Mouse (Mus musculus) limb, embryonic 15.5 days (tissue): ENCODE data around the gene Dclre1b. TPM values are rescaled to one million over a fixed set of nuclear protein-coding genes. Genes with fewer than 3 reads are reported as not detected.

ENCODE experiments used
- ATAC-seq: fragments of 200-750 bp; cut with Nextera tagmentation; 2 replicates; pipeline ENCODE4 v1.8.0; 2017; ENCODE audit warnings: low read depth, moderate TSS enrichment; ENCODE audit not compliant: insufficient number of reproducible peaks, low FRiP score, low TSS enrichment
- H3K27ac ChIP-seq: fragments of 300-500 bp; sonication (generic); 2 replicates; pipeline ENCODE4 v1.5.1; 2015; ENCODE audit warnings: moderate library complexity, mild to moderate bottlenecking, inconsistent platforms
- H3K27me3 ChIP-seq: fragments of 300-500 bp; sonication (generic); 2 replicates; pipeline ENCODE4 v1.6.1; 2015; ENCODE audit warnings: inconsistent platforms
- H3K36me3 ChIP-seq: fragments of 300-500 bp; sonication (generic); 2 replicates; pipeline ENCODE4 v1.6.1; 2015; ENCODE audit warnings: inconsistent platforms
- H3K4me1 ChIP-seq: fragments of 300-500 bp; sonication (generic); 2 replicates; pipeline ENCODE4 v1.6.1; 2015; ENCODE audit warnings: inconsistent platforms
- H3K4me2 ChIP-seq: fragments of 300-500 bp; sonication (generic); 2 replicates; pipeline ENCODE4 v1.6.1; 2015; ENCODE audit warnings: mild to moderate bottlenecking, inconsistent platforms
- H3K4me3 ChIP-seq: fragments of 300-500 bp; sonication (generic); 2 replicates; pipeline ENCODE4 v1.5.1; 2015; ENCODE audit warnings: mild to moderate bottlenecking, inconsistent platforms
- H3K9ac ChIP-seq: fragments of 300-500 bp; sonication (generic); 2 replicates; pipeline ENCODE4 v1.6.1; 2015; ENCODE audit warnings: inconsistent platforms
- H3K9me3 ChIP-seq: fragments of 300-500 bp; sonication (generic); 2 replicates; pipeline ENCODE4 v1.6.1; 2016; ENCODE audit warnings: inconsistent platforms
- WGBS: fragments of 180-500 bp; shearing (Covaris S2); methylation state at CpG from one replicate; pipeline ENCODE4 v1.1.7; 2015; 5-methylcytosine and 5-hydroxymethylcytosine counted together
- polyA plus RNA-seq: library from polyadenylated mRNA; unstranded; fragments of >200 nt; fragmentation: Nextera tagmentation; extraction: Ambion mirVana; gene quantifications from 2 replicates; pipeline ENCODE4 v1.2.1, GENCODE M21; 2015

Gene Dclre1b
- polyA plus RNA-seq, 1 experiment from 2014 or later = 23.2 TPM

DNA sequence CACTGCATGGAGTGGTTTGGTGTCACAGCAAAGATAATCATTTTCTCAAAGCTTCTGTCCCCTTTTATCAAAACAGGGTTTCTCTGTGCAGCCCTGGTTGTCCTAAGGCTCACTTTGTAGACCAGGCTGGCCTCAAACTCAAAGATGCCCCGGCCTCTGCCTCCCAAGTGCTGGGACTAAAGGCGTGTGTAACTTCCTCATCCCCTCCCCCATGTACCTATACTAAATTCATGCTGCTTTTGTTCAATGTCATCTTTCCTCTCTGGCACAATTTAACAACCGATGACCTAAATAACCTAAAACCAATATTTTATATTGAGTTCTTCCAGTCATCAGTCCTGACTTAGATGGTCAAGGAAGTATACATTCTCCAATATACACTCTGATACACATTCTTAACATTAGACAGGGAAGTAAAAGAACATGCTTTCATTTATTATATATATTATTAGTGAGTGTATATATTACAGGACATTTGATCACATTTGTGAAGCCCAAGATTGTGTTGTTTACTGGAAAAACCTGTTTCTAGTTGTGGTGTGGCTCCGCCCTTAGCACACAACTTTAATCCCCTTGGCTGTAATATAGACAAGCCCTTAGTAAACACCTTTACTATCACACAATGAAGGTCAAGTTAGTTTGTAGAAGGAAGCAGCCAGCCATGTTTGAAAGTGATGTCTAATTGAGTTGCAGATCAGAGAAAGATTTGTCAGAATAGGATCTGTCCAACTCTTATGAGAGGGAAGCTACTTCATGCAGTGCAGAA, 26.2 kb downstream of the Dclre1b start:
- no peak overlapping the region for H3K27ac ChIP-seq
- H3K4me3 ChIP-seq = no peak overlapping the region
- no peak overlapping the region for H3K9ac ChIP-seq
- 83% methylated on average over 4 of the region's 4 CpGs for WGBS
- ATAC-seq = no peak
- H3K4me2 ChIP-seq = no peak overlapping the region
- H3K4me1 ChIP-seq = peaks cover 8% of the 10 kb centered on the region; the same call in 1 of the 2 replicates
- H3K36me3 ChIP-seq = peaks cover 1% of the 10 kb centered on the region; the same call in 1 of the 2 replicates
- H3K9me3 ChIP-seq = no peaks in the 10 kb centered on the region
- H3K27me3 ChIP-seq = no peaks in the 10 kb centered on the region

DNA sequence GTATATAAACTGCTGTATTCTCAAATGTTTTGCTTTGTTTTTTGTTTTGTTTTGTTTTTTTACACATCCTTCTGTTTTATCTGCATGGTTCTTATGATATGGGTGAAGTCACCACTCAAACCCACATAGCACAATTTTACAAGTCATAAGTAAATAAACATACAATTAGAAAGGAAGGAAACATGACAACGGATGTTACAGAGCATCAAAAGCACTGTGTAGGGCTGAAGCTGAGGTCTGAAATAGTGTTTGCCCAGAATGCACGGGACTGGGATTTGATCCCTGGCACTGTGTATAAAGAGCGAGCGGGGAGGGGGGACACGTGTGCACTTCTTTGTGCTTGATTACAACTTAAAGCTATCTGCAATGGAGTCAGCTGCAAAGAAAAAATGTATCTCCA, 28.5 kb downstream of the Dclre1b start:
- Histone ChIP-seq H3K4me1 (peaks cover 2% of the 10 kb centered on the region; the same call in 1 of the 2 replicates), H3K27me3 (no peaks in the 10 kb centered on the region), H3K4me2 (no peak overlapping the region), H3K9me3 (no peaks in the 10 kb centered on the region), H3K4me3 (no peak overlapping the region), H3K27ac (no peak overlapping the region), H3K9ac (no peak overlapping the region), H3K36me3 (peaks cover 15% of the 10 kb centered on the region; the same call in 1 of the 2 replicates)
- ATAC-seq = no peak
- WGBS = 83% methylated on average over 5 of the region's 5 CpGs

DNA sequence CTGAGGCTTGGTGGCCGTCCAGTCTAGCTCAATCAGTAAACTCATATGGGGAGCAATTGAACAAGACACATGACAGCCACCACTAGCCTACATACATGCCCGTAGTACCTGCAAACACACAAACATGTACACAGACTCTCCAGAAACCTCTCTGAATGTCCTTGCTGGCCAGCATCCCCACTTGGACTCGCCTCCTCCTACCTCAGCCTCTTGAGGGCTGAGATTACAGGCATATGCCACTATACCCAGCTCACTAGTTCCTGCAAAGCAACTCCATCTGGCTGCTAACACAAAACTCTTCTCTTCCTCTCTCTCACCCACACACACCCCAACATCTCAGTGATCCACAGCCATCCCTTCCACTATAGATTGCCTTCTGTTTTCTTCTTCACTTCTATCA, 29.0 kb downstream of the Dclre1b start:
- H3K27me3 ChIP-seq = no peaks in the 10 kb centered on the region
- H3K27ac ChIP-seq = no peak overlapping the region
- peaks cover 17% of the 10 kb centered on the region; the same call in 1 of the 2 replicates for H3K36me3 ChIP-seq
- H3K4me1 ChIP-seq = peaks cover 2% of the 10 kb centered on the region; the same call in 1 of the 2 replicates
- ATAC-seq = no peak
- H3K4me3 ChIP-seq = no peak overlapping the region
- H3K9ac ChIP-seq = no peak overlapping the region
- WGBS = 97% methylated on average over 3 of the region's 3 CpGs
- no peak overlapping the region for H3K4me2 ChIP-seq
- H3K9me3 ChIP-seq = no peaks in the 10 kb centered on the region

DNA sequence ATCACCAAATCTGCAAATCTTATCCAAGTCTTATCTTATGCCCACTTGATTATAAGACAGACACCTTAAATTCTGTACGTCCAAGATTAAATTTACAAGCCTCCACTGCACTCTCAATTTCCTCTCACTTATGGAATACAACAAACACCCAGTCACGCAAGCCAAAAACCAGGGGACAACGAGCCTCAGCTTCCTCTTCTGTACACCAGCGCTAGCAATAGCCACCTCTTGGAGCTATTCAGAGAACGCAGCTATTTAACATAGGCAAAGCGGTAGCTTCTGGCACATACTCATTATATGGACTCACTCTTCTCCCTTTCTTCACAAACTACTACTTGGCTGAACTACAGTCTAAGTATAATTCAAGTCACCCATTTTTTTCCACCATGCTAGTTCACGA, 30.1 kb downstream of the Dclre1b start:
- no peak overlapping the region for H3K9ac ChIP-seq
- H3K36me3 ChIP-seq = peaks cover 17% of the 10 kb centered on the region; the same call in 1 of the 2 replicates
- no peak overlapping the region for H3K4me3 ChIP-seq
- H3K4me1 ChIP-seq = peaks cover 5% of the 10 kb centered on the region; the same call in 1 of the 2 replicates
- ATAC-seq = no peak
- no peaks in the 10 kb centered on the region for H3K9me3 ChIP-seq
- no peaks in the 10 kb centered on the region for H3K27me3 ChIP-seq
- H3K27ac ChIP-seq = no peak overlapping the region
- no peak overlapping the region for H3K4me2 ChIP-seq
- WGBS = 78% methylated on average over 7 of the region's 7 CpGs

DNA sequence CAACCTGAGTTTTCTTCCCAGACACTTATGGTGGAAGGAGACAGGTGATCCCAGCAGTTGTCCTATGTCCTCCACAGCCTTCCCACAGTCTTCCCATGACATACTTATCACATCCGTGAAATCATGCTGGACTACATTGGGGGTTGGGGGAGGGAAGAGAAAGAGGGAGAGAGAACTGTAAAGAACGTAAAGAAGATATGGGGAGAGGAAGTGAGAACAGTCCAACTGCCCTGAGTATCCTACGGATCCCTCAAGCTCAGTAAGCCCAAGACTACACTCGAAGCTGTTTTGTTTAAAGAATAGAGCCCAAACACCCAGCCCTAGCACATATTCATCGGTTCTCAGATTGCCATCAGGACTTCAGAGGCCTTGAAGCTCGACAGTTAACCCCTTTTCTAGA, 30.6 kb downstream of the Dclre1b start:
- peaks cover 6% of the 10 kb centered on the region; the same call in 1 of the 2 replicates for H3K4me1 ChIP-seq
- no peaks in the 10 kb centered on the region for H3K27me3 ChIP-seq
- no peak overlapping the region for H3K4me3 ChIP-seq
- H3K9me3 ChIP-seq = no peaks in the 10 kb centered on the region
- H3K9ac ChIP-seq = no peak overlapping the region
- no peak overlapping the region for H3K27ac ChIP-seq
- ATAC-seq = no peak
- H3K4me2 ChIP-seq = no peak overlapping the region
- H3K36me3 ChIP-seq = peaks cover 20% of the 10 kb centered on the region; the same call in 1 of the 2 replicates
- WGBS = 81% methylated on average over 6 of the region's 6 CpGs

DNA sequence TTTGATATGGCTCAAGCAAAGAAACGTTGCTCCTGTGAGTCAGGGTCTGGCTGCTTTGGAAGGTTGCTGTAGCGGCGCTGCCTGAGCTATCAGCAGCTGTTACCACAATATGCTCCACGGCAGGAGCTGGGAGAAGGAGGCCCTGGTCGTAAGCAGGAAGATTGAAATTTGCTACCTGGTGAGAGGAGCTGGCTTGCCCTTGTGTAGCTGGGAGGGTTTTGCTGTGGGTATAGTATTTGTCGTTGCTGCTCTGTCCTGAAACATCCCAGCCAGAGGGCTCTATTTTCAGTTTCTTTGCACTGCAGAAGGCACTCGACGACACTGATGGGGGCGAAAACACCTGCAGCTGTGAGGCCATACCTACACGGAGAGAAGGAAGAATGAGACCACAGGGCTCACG, 31.3 kb downstream of the Dclre1b start:
- Histone ChIP-seq H3K9ac (no peak overlapping the region), H3K27me3 (no peaks in the 10 kb centered on the region), H3K4me3 (no peak overlapping the region), H3K9me3 (no peaks in the 10 kb centered on the region), H3K4me2 (no peak overlapping the region), H3K36me3 (peaks cover 20% of the 10 kb centered on the region; the same call in 1 of the 2 replicates), H3K4me1 (peaks cover 6% of the 10 kb centered on the region; the same call in 1 of the 2 replicates), H3K27ac (no peak overlapping the region)
- no peak for ATAC-seq
- 83% methylated on average over 11 of the region's 11 CpGs for WGBS

DNA sequence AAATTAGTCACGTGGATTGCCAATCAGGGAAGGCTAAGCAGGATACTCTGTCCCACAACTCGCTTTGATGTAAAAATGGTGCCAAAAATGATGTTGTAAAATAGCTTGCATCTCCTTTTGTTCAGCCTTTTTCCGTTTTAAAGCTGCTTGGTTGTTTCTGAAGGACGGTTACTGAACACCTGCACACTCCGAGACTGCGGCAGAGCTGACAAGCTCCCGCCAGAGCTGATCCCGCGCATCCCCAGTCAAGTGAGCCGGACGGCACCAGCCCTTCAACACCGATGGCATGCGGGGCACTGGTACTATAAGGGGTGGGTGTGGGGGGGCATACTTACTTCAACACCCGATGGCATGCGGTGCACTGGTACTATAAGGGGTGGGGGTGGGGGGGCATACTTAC, 35.2 kb downstream of the Dclre1b start:
- 67% methylated on average over 15 of the region's 15 CpGs for WGBS
- no peak overlapping the region for H3K27ac ChIP-seq
- peaks cover 19% of the 10 kb centered on the region for H3K4me1 ChIP-seq
- no peaks in the 10 kb centered on the region for H3K9me3 ChIP-seq
- H3K4me3 ChIP-seq = no peak overlapping the region
- no peak overlapping the region for H3K4me2 ChIP-seq
- H3K36me3 ChIP-seq = peaks cover 29% of the 10 kb centered on the region; the same call in 1 of the 2 replicates
- no peaks in the 10 kb centered on the region for H3K27me3 ChIP-seq
- no peak for ATAC-seq
- no peak overlapping the region for H3K9ac ChIP-seq

DNA sequence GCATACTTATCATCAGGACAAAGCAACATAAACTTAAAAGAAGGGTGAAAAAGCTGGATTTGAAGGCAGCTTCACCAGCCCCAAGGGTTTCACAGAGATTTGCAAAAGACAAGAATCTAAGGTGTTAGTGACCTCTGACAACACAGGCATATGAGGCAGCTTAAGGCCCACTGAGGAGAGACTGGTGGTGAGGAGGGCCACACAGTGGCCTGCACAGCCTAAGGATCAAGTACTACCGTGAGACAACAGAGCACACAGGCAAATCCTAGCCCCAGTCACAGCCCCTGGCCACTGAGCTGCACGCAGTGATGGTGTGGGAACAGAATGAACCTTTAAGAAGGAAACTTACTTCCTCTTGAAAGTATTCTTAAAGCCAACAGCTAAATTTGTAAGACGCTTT, 35.7 kb downstream of the Dclre1b start:
- Histone ChIP-seq H3K9ac (no peak overlapping the region), H3K4me1 (peaks cover 19% of the 10 kb centered on the region), H3K27ac (no peak overlapping the region), H3K4me2 (no peak overlapping the region), H3K36me3 (peaks cover 33% of the 10 kb centered on the region; the same call in 1 of the 2 replicates), H3K9me3 (no peaks in the 10 kb centered on the region), H3K4me3 (no peak overlapping the region), H3K27me3 (no peaks in the 10 kb centered on the region)
- 76% methylated on average over 3 of the region's 3 CpGs for WGBS
- no peak for ATAC-seq

DNA sequence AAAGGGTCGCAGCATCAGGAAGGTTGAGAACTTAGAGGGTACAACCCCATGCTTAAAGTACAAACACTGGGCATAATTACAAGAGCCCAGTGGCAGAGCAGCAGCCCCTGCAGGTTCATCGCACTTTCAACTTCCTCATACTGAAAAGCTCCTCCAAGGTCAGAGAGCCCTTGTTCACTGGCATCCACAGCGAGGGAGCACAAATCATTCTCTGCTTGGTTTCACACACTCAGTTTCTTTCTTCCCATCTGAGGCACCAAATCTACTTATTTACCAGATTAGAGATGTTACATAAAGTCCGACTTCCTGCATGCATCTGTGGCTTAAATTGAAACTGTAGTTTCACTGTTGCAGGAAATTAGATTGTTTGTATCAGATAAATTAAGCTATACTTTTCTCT, 36.4 kb downstream of the Dclre1b start:
- peaks cover 34% of the 10 kb centered on the region; the same call in 1 of the 2 replicates for H3K36me3 ChIP-seq
- no peak for ATAC-seq

DNA sequence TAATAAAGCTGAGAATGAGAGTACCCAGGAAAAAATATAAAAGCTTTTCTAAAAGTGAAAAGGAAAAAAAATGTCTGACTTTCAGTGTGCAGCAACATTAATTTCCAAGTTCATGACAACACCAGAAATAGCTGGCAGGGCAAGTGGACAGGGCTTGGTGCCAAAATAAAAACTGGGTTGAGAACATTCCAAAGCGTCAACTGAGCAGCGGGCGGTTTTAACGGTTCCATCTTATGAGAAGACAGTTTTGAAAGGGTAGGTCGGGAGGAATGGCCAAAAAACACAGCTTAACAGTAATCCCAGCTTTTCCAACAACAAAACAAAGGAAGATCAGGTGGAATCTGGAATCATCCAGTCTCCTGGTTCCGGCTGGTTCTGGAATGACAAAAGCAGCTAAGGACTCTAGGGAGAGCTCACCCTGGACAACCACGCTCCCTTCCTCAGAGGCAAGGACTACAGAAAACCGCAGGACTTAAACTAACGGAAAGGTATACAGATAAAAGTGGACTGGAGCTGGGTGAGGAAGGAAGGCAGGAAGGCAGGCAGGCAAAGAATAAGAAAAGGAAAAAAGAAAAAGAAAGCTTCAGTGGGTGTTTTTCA, 37.6 kb downstream of the Dclre1b start:
- Histone ChIP-seq H3K9me3 (no peaks in the 10 kb centered on the region), H3K27me3 (no peaks in the 10 kb centered on the region), H3K4me3 (no peak overlapping the region), H3K4me2 (0 out of 2 replicates have a peak overlapping the region, but pooled peaks have one; percentile 7), H3K36me3 (peaks cover 23% of the 10 kb centered on the region; the same call in 1 of the 2 replicates), H3K4me1 (peaks cover 19% of the 10 kb centered on the region), H3K9ac (no peak overlapping the region), H3K27ac (no peak overlapping the region)
- WGBS = 40% methylated on average over 9 of the region's 9 CpGs
- ATAC-seq = no peak

More for the DNA sequence above, 36.4 kb downstream of the Dclre1b start:
- WGBS = 88% methylated on average over 4 of the region's 4 CpGs
- no peak overlapping the region for H3K4me3 ChIP-seq
- H3K9ac ChIP-seq = no peak overlapping the region
- no peaks in the 10 kb centered on the region for H3K9me3 ChIP-seq
- peaks cover 19% of the 10 kb centered on the region for H3K4me1 ChIP-seq
- H3K4me2 ChIP-seq = no peak overlapping the region
- H3K27ac ChIP-seq = no peak overlapping the region
- no peaks in the 10 kb centered on the region for H3K27me3 ChIP-seq

DNA sequence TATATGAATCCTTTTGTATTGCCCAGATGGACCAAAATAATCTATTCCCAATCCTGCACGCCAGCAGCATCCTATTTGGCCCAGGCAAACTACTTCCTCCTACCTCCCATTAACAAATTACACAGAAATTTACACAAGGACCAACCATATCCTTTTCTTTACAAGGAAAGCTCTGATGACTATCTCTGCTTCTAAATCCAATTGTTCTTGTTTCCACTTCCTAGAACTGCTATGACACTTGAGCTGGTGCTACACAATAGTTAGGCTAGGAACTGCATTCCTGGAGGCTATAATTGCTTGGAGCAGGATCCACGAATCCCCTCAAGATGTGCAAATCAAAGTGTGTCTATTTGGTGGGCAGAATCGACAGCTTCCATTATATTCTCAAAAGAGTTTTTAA, 42.5 kb downstream of the Dclre1b start:
- WGBS = 73% methylated on average over 3 of the region's 3 CpGs
- no peak overlapping the region for H3K9ac ChIP-seq
- H3K27me3 ChIP-seq = no peaks in the 10 kb centered on the region
- H3K4me3 ChIP-seq = no peak overlapping the region
- H3K4me2 ChIP-seq = no peak overlapping the region
- no peaks in the 10 kb centered on the region for H3K9me3 ChIP-seq
- peaks cover 6% of the 10 kb centered on the region for H3K4me1 ChIP-seq
- peaks cover 40% of the 10 kb centered on the region for H3K36me3 ChIP-seq
- no peak for ATAC-seq
- no peak overlapping the region for H3K27ac ChIP-seq
